Mouse (Mus musculus) WW6 (cell line): ENCODE measurements at regions not wholly inside any gene's neighbourhood (a gene's known extent, or its start where the extent isn't known, plus 50 kb on each side); places are given as distances from the start of the nearest gene placed in this dataset.
"Not testable (repeated sequence)": the region's sequence is repeated elsewhere in the genome, so short reads cannot be mapped to it uniquely, and the experiment has no call there.

Experiments
- DNase-seq: peaks from one replicate; pipeline ENCODE4 v3.0.0-alpha.2; 2013; ENCODE audit warnings: low read depth, low spot score

- DNase-seq: not testable (repeated sequence)
Observed at GRCm38 (mm10) chr6:13763636-13764035, 76.1 kb downstream of the Gpr85 start.

- DNase-seq: no peak
Observed at GRCm38 (mm10) chr6:13759431-13759830, 80.3 kb downstream of the Gpr85 start.

- DNase-seq: no peak
Observed at GRCm38 (mm10) chr6:13758946-13759345, 80.8 kb downstream of the Gpr85 start.

GRCm38 (mm10) chr6:13748931-13749638 lies 71.3 kb upstream of the Bmt2 start:
- no peak for DNase-seq

GRCm38 (mm10) chr6:13747969-13748368 lies 70.2 kb upstream of the Bmt2 start:
- DNase-seq: peak; percentile 34

- DNase-seq: no peak
Observed at GRCm38 (mm10) chr6:13746577-13747482, 69.1 kb upstream of the Bmt2 start.
